Mouse (Mus musculus) forebrain, embryonic 15.5 days (tissue): ENCODE results near the gene Pdcl2. TPM values are rescaled to one million over a fixed set of nuclear protein-coding genes. Genes with fewer than 3 reads are reported as not detected.

Experiments used
- ATAC-seq: fragments of 200-750 bp; cut with Nextera tagmentation; replicated peaks from 2 replicates; pipeline ENCODE4 v1.8.0; 2017; ENCODE audit warnings: mild to moderate bottlenecking, moderate TSS enrichment, moderate library complexity
- H3K27ac ChIP-seq: fragments of 300-500 bp; sonication (generic); replicated peaks from 2 replicates; pipeline ENCODE4 v1.5.1; 2015; ENCODE audit warnings: mild to moderate bottlenecking, inconsistent platforms
- H3K27me3 ChIP-seq: fragments of 300-500 bp; sonication (generic); 2 replicates; pipeline ENCODE4 v1.6.1; 2015; ENCODE audit warnings: inconsistent platforms
- H3K36me3 ChIP-seq: fragments of 300-500 bp; sonication (generic); 2 replicates; pipeline ENCODE4 v1.6.1; 2015; ENCODE audit warnings: mild to moderate bottlenecking, inconsistent platforms
- H3K4me1 ChIP-seq: fragments of 300-500 bp; sonication (generic); 2 replicates; pipeline ENCODE4 v1.6.1; 2015; ENCODE audit warnings: inconsistent platforms
- H3K4me2 ChIP-seq: fragments of 300-500 bp; sonication (generic); replicated peaks from 2 replicates; pipeline ENCODE4 v1.6.1; 2015; ENCODE audit warnings: mild to moderate bottlenecking, inconsistent platforms
- H3K4me3 ChIP-seq: fragments of 300-500 bp; sonication (generic); 2 replicates; pipeline ENCODE4 v1.5.1; 2015; ENCODE audit warnings: mild to moderate bottlenecking, inconsistent platforms
- H3K9ac ChIP-seq: fragments of 300-500 bp; sonication (generic); replicated peaks from 2 replicates; pipeline ENCODE4 v1.6.1; 2015; ENCODE audit warnings: mild to moderate bottlenecking, inconsistent platforms
- H3K9me3 ChIP-seq: fragments of 300-500 bp; sonication (generic); 2 replicates; pipeline ENCODE4 v1.6.1; 2016; ENCODE audit warnings: inconsistent platforms
- WGBS: fragments of 180-500 bp; shearing (Covaris S2); methylation state at CpG from one replicate; pipeline ENCODE4 v1.1.7; 2015; ENCODE audit warnings: mixed read lengths; 5-methylcytosine and 5-hydroxymethylcytosine counted together
- polyA plus RNA-seq: library from polyadenylated mRNA; unstranded; fragments of >200 nt; fragmentation: Nextera tagmentation; extraction: Ambion mirVana; gene quantifications from 2 replicates; pipeline ENCODE4 v1.2.1, GENCODE M21; 2015

Pdcl2 gene
- polyA plus RNA-seq, 1 experiment from 2014 or later, result not detected

DNA sequence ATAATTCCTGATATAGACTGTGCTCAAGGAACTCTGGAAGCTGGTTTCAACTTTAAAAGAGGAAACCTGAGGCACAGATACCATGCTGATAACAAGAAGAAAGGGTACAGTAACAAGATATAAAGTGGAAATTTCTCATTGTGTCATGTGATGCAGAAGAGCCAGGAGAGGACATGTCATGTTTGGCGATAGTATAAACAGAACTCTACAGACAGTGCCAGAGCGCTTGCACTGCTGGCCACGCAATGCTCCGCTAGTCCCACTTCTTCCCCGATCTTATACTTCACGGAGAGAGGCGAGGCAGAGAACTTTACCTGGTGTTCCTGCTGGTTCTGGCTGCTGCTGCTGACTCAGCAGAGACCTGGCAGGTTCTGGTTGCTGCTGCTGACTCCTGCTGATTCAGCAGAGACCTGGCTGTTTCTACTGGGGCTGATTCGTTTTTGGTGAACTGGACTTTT, 41.7 kb downstream of the Pdcl2 start:
- Histone ChIP-seq H3K4me1 (no peaks in the 10 kb centered on the region), H3K9me3 (no peaks in the 10 kb centered on the region), H3K27ac (no peak overlapping the region), H3K4me2 (no peak overlapping the region), H3K36me3 (no peaks in the 10 kb centered on the region), H3K9ac (no peak overlapping the region), H3K27me3 (no peaks in the 10 kb centered on the region), H3K4me3 (no peak overlapping the region)
- WGBS, result 89% methylated on average over 8 of the region's 8 CpGs
- ATAC-seq, result no peak

DNA sequence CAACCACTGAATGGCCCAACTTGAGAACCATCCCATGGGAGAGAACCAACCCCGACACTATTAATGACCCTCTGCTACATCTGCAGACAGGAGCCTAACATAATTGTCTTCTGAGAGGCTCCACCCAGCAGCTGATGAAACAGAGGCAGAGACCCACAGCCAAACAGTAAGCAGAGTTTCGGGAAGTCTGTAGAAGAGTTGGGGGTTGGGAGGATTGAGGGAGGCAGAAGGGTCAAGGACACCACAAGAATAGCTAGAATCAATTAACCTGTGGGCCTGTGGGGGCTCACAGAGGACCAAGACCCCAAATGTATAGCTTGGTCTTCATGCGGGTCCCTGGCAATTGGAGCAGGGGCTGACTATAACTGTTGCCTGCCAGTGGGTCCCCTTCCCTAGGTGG, 42.7 kb downstream of the Pdcl2 start:
- H3K4me3 ChIP-seq, result no peak overlapping the region
- ATAC-seq, result no peak
- H3K27ac ChIP-seq, result no peak overlapping the region
- no peaks in the 10 kb centered on the region for H3K36me3 ChIP-seq
- WGBS, result 95% methylated on average over 3 of the region's 3 CpGs
- no peaks in the 10 kb centered on the region for H3K27me3 ChIP-seq
- H3K9ac ChIP-seq, result no peak overlapping the region
- H3K4me2 ChIP-seq, result no peak overlapping the region
- H3K4me1 ChIP-seq, result no peaks in the 10 kb centered on the region
- H3K9me3 ChIP-seq, result no peaks in the 10 kb centered on the region

DNA sequence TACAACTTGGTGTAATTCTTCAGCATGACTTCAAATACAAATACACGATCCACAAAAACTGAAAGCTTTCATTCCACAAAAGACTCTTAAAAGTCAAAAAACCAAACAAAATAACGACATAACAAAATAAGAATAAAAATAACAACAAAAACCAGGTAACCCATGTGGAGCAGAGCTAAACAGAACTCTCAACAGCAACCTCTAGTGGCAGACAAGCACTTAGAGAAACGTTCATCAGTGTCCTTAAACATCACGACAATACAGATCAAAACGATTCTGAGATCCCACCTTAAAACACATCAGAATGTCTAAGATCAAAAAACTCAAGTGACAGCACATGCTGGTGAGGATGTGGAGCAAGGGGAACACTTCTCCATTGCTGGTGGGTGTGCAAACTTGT, 43.9 kb downstream of the Pdcl2 start:
- H3K4me3 ChIP-seq, result no peak overlapping the region
- H3K9me3 ChIP-seq, result no peaks in the 10 kb centered on the region
- no peak overlapping the region for H3K27ac ChIP-seq
- WGBS, result 80% methylated on average over 5 of the region's 5 CpGs
- no peaks in the 10 kb centered on the region for H3K27me3 ChIP-seq
- no peak for ATAC-seq
- no peak overlapping the region for H3K4me2 ChIP-seq
- H3K36me3 ChIP-seq, result no peaks in the 10 kb centered on the region
- H3K4me1 ChIP-seq, result no peaks in the 10 kb centered on the region
- no peak overlapping the region for H3K9ac ChIP-seq

GRCm38 (mm10) chr5:76285699-76286098, 45.3 kb downstream of the Pdcl2 start:
- H3K27me3 ChIP-seq, result no peaks in the 10 kb centered on the region
- whole genome bisulfite sequencing, result 35% methylated on average over 4 of the region's 4 CpGs

GRCm38 (mm10) chr5:76283890-76284289, 47.1 kb downstream of the Pdcl2 start:
- no peak overlapping the region for H3K27ac ChIP-seq

More at GRCm38 (mm10) chr5:76285699-76286098, 45.3 kb downstream of the Pdcl2 start:
- Histone ChIP-seq H3K9me3 (no peaks in the 10 kb centered on the region), H3K4me1 (no peaks in the 10 kb centered on the region), H3K4me2 (no peak overlapping the region), H3K9ac (no peak overlapping the region), H3K4me3 (no peak overlapping the region), H3K36me3 (no peaks in the 10 kb centered on the region), H3K27ac (no peak overlapping the region)
- no peak for ATAC-seq

DNA sequence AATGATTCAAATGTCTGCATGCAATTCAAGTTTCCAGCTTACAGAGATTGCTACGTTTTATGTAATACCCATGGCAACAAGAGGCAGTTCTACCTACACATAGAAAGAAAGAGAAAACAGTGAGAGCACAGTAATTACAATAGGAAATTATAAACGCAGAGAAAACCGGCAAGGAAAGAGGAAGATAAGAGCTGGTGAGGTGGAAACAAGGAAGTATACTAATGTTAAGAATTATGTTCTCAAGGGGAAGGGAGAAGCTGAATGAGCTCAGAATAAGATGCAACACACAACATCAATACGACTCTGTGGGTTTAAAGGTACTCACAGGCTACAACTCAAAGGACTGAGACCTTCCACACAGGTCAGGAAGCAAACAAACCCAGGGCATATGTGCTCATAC, 56.0 kb downstream of the Pdcl2 start:
- WGBS, result 83% methylated on average over 4 of the region's 4 CpGs
- H3K4me2 ChIP-seq, result no peak overlapping the region

More at GRCm38 (mm10) chr5:76283890-76284289, 47.1 kb downstream of the Pdcl2 start:
- H3K27me3 ChIP-seq, result no peaks in the 10 kb centered on the region
- ATAC-seq, result no peak
- no peaks in the 10 kb centered on the region for H3K4me1 ChIP-seq
- no peak overlapping the region for H3K9ac ChIP-seq
- no peaks in the 10 kb centered on the region for H3K36me3 ChIP-seq
- no peak overlapping the region for H3K4me2 ChIP-seq
- no peaks in the 10 kb centered on the region for H3K9me3 ChIP-seq
- 89% methylated on average over 1 of the region's 1 CpGs for whole genome bisulfite sequencing
- no peak overlapping the region for H3K4me3 ChIP-seq

More for the DNA sequence above, 56.0 kb downstream of the Pdcl2 start:
- Histone ChIP-seq H3K27ac (no peak overlapping the region), H3K36me3 (peaks cover 5% of the 10 kb centered on the region; the same call in 1 of the 2 replicates), H3K4me3 (no peak overlapping the region), H3K9me3 (no peaks in the 10 kb centered on the region), H3K9ac (no peak overlapping the region), H3K4me1 (no peaks in the 10 kb centered on the region), H3K27me3 (no peaks in the 10 kb centered on the region)
- ATAC-seq, result no peak

Other genes starting within 250 kb of the Pdcl2 start
- 15.6 and 16.2 TPM in 2 replicates for gene Srd5a3, start 190.9 kb downstream of the Pdcl2 start, polyA plus RNA-seq
- gene Tmem165, start 147.3 kb downstream of the Pdcl2 start, polyA plus RNA-seq, result 44.2 and 49.8 TPM in 2 replicates
- gene Clock, start 26.4 kb downstream of the Pdcl2 start, polyA plus RNA-seq, result 12.9 and 14.1 TPM in 2 replicates
- 0.42 TPM in 1 of 2 replicates, not detected in the other for gene Nmu, start 32.6 kb upstream of the Pdcl2 start, polyA plus RNA-seq
- gene Gm7271, start 152.9 kb upstream of the Pdcl2 start, polyA plus RNA-seq, result not detected in 2 replicates
- gene Exoc1, start 198.2 kb upstream of the Pdcl2 start, polyA plus RNA-seq, result 61.4 and 63.6 TPM in 2 replicates